Mouse (Mus musculus) c-Kit-positive CD71-positive TER-119-negative erythroid progenitor cells, embryonic 14.5 days (primary cell): ENCODE measurements around the gene Tomm6.

Experiments used
- DNase-seq: peaks from one replicate; pipeline ENCODE4 v3.0.0-alpha.2; 2013; ENCODE audit warnings: low read depth

Tomm6 gene

GRCm38 (mm10) chr17:47651953-47652352, 36.2 kb downstream of the Tomm6 start:
- no peak for DNase-seq

GRCm38 (mm10) chr17:47648966-47649365, 39.2 kb downstream of the Tomm6 start:
- DNase-seq, result no peak

GRCm38 (mm10) chr17:47646683-47647082, 41.5 kb downstream of the Tomm6 start:
- peak; percentile 80 for DNase-seq

- DNase-seq, result no peak
Measured at GRCm38 (mm10) chr17:47642992-47643391, 45.2 kb downstream of the Tomm6 start.
